Mouse (Mus musculus): Measurements from ENCODE around the gene Olfr1396. TPM values are rescaled to one million over a fixed set of nuclear protein-coding genes. Genes with fewer than 3 reads are reported as not detected.

The Olfr1396 gene
- total RNA-seq (2014; rRNA removed) (0.05 TPM in 1 of 2 replicates, not detected in the other), polyA plus RNA-seq (2015; fragmentation: Nextera tagmentation; extraction: Ambion mirVana) (0.05 TPM in 1 of 2 replicates, not detected in the other)

GRCm38 (mm10) chr11:49114774-49115173 lies at the start of gene Olfr1396:
TSS of gene Olfr1396 (minus strand) at chr11:49114874.
- Histone ChIP-seq H3K4me3 (ENCODE audit: low read depth, low read length) (no peak within 1 kb of the TSS), H3K27ac (ENCODE audit: low read depth, low read length) (no peak within 1 kb of the TSS), H3K9ac (no peak within 1 kb of the TSS), H3K4me1 (ENCODE audit: insufficient read depth) (no peaks in the 10 kb centered on the region), H3K36me3 (ENCODE audit: insufficient read depth) (no peaks in the 10 kb centered on the region), H3K27me3 (ENCODE audit: insufficient read depth, low read length) (no peaks in the 10 kb centered on the region), H3K4me2 (ENCODE audit: low read depth) (no peak within 1 kb of the TSS), H3K9me3 (ENCODE audit: low read length) (no peaks in the 10 kb centered on the region)
- ATAC-seq (no peak), DNase-seq (no peak)
- no peak for TF ChIP-seq CTCF (IDR thresholded peaks at IDR 0.05; ENCODE audit: low read depth)

- Histone ChIP-seq H3K4me1 (ENCODE audit: insufficient read depth) (no peaks in the 10 kb centered on the region), H3K36me3 (ENCODE audit: insufficient read depth) (no peaks in the 10 kb centered on the region), H3K9me3 (ENCODE audit: low read length) (no peaks in the 10 kb centered on the region), H3K4me2 (ENCODE audit: low read depth) (no peak overlapping the region), H3K27me3 (ENCODE audit: insufficient read depth, low read length) (no peaks in the 10 kb centered on the region), H3K4me3 (ENCODE audit: low read depth, low read length) (no peak overlapping the region), H3K9ac (no peak overlapping the region), H3K27ac (ENCODE audit: low read depth, low read length) (no peak overlapping the region)
- DNase-seq (no peak), ATAC-seq (no peak)
- WGBS, result 95% methylated on average over 2 of the region's 2 CpGs
- TF ChIP-seq CTCF (IDR thresholded peaks at IDR 0.05; ENCODE audit: low read depth), result no peak
Measured at GRCm38 (mm10) chr11:49156821-49157814, 42.4 kb upstream of the Olfr1396 start.

- no peaks in the 10 kb centered on the region for H3K36me3 ChIP-seq (ENCODE audit: insufficient read depth)
- H3K4me3 ChIP-seq (ENCODE audit: low read depth, low read length), result no peak within 1 kb of the TSS
- no peak for ATAC-seq
- DNase-seq, result no peak
- H3K4me1 ChIP-seq (ENCODE audit: insufficient read depth), result no peaks in the 10 kb centered on the region
- no peaks in the 10 kb centered on the region for H3K27me3 ChIP-seq (ENCODE audit: insufficient read depth, low read length)
- no peak within 1 kb of the TSS for H3K4me2 ChIP-seq (ENCODE audit: low read depth)
- H3K9ac ChIP-seq, result no peak within 1 kb of the TSS
- 87% methylated on average over 1 of the region's 1 CpGs for WGBS
- TF ChIP-seq CTCF (IDR thresholded peaks at IDR 0.05; ENCODE audit: low read depth), result no peak
- no peak within 1 kb of the TSS for H3K27ac ChIP-seq (ENCODE audit: low read depth, low read length)
- no peaks in the 10 kb centered on the region for H3K9me3 ChIP-seq (ENCODE audit: low read length)
Measured at GRCm38 (mm10) chr11:49154077-49154476, 39.4 kb upstream of the Olfr1396 start, which contains the start of gene Olfr1394. TSS of gene Olfr1394 (plus strand) at chr11:49154377.

GRCm38 (mm10) chr11:49141974-49142373 lies 27.3 kb upstream of the Olfr1396 start, which contains the start of gene Olfr1395:
TSS of gene Olfr1395 (plus strand) at chr11:49142274.
- no peaks in the 10 kb centered on the region for H3K27me3 ChIP-seq (ENCODE audit: insufficient read depth, low read length)
- no peak for DNase-seq
- no peak within 1 kb of the TSS for H3K9ac ChIP-seq
- H3K36me3 ChIP-seq (ENCODE audit: insufficient read depth), result no peaks in the 10 kb centered on the region
- no peak within 1 kb of the TSS for H3K27ac ChIP-seq (ENCODE audit: low read depth, low read length)
- no peak for TF ChIP-seq CTCF (IDR thresholded peaks at IDR 0.05; ENCODE audit: low read depth)
- WGBS, result 93% methylated on average over 6 of the region's 6 CpGs
- ATAC-seq, result no peak
- no peak within 1 kb of the TSS for H3K4me2 ChIP-seq (ENCODE audit: low read depth)
- no peaks in the 10 kb centered on the region for H3K9me3 ChIP-seq (ENCODE audit: low read length)
- no peak within 1 kb of the TSS for H3K4me3 ChIP-seq (ENCODE audit: low read depth, low read length)
- H3K4me1 ChIP-seq (ENCODE audit: insufficient read depth), result no peaks in the 10 kb centered on the region

- no peak overlapping the region for H3K4me2 ChIP-seq (ENCODE audit: low read depth)
- no peak overlapping the region for H3K27ac ChIP-seq (ENCODE audit: low read depth, low read length)
- no peaks in the 10 kb centered on the region for H3K27me3 ChIP-seq (ENCODE audit: insufficient read depth, low read length)
- no peak overlapping the region for H3K9ac ChIP-seq
- no peak overlapping the region for H3K4me3 ChIP-seq (ENCODE audit: low read depth, low read length)
- 85% methylated on average over 2 of the region's 2 CpGs for WGBS
- H3K9me3 ChIP-seq (ENCODE audit: low read length), result no peaks in the 10 kb centered on the region
- ATAC-seq, result no peak
- H3K4me1 ChIP-seq (ENCODE audit: insufficient read depth), result no peaks in the 10 kb centered on the region
- no peaks in the 10 kb centered on the region for H3K36me3 ChIP-seq (ENCODE audit: insufficient read depth)
- no peak for DNase-seq
- no peak for TF ChIP-seq CTCF (IDR thresholded peaks at IDR 0.05; ENCODE audit: low read depth)
Measured at GRCm38 (mm10) chr11:49124169-49124568, 9.5 kb upstream of the Olfr1396 start.

- no peak overlapping the region for H3K4me2 ChIP-seq (ENCODE audit: low read depth)
- DNase-seq, result no peak
- H3K27ac ChIP-seq (ENCODE audit: low read depth, low read length), result no peak overlapping the region
- H3K9ac ChIP-seq, result no peak overlapping the region
- no peak overlapping the region for H3K4me3 ChIP-seq (ENCODE audit: low read depth, low read length)
- no peak for TF ChIP-seq CTCF (IDR thresholded peaks at IDR 0.05; ENCODE audit: low read depth)
- no peaks in the 10 kb centered on the region for H3K27me3 ChIP-seq (ENCODE audit: insufficient read depth, low read length)
- no peaks in the 10 kb centered on the region for H3K9me3 ChIP-seq (ENCODE audit: low read length)
- WGBS, result 80% methylated on average over 3 of the region's 3 CpGs
- no peaks in the 10 kb centered on the region for H3K4me1 ChIP-seq (ENCODE audit: insufficient read depth)
- no peak for ATAC-seq
- H3K36me3 ChIP-seq (ENCODE audit: insufficient read depth), result no peaks in the 10 kb centered on the region
Measured at GRCm38 (mm10) chr11:49119635-49120034, 5.0 kb upstream of the Olfr1396 start.

GRCm38 (mm10) chr11:49114158-49114557 lies 516 bp downstream of the Olfr1396 start:
- Histone ChIP-seq H3K27ac (ENCODE audit: low read depth, low read length) (no peak overlapping the region), H3K4me1 (ENCODE audit: insufficient read depth) (no peaks in the 10 kb centered on the region), H3K9ac (no peak overlapping the region), H3K9me3 (ENCODE audit: low read length) (no peaks in the 10 kb centered on the region), H3K27me3 (ENCODE audit: insufficient read depth, low read length) (no peaks in the 10 kb centered on the region), H3K4me2 (ENCODE audit: low read depth) (no peak overlapping the region), H3K4me3 (ENCODE audit: low read depth, low read length) (no peak overlapping the region), H3K36me3 (ENCODE audit: insufficient read depth) (no peaks in the 10 kb centered on the region)
- TF ChIP-seq CTCF (IDR thresholded peaks at IDR 0.05; ENCODE audit: low read depth), result no peak
- WGBS, result 84% methylated on average over 2 of the region's 2 CpGs
- ATAC-seq, result no peak
- no peak for DNase-seq

All from forebrain, postnatal 0 days (tissue).